Mouse (Mus musculus) granulocyte monocyte progenitor cell, adult 5-6 weeks (primary cell): Measurements from ENCODE around the gene Atf6. TPM values are rescaled to one million over a fixed set of nuclear protein-coding genes. Genes with fewer than 3 reads are reported as not detected.
A peak's percentile ranks its signal among the peaks of the same experiment; 100 is the strongest.

Experiments
- ATAC-seq: replicated peaks from 2 replicates; pipeline ENCODE4 v1.8.0; 2016; ENCODE audit warnings: mild to moderate bottlenecking, moderate TSS enrichment, inconsistent platforms; ENCODE audit not compliant: poor library complexity, severe bottlenecking
- total RNA-seq, 2 experiments: library from RNA; stranded (forward) in 1 of 2; stranded (reverse) in 1 of 2; fragments of 200-712, 200-1000 nt in 1 of 2; fragments of >200 nt in 1 of 2; fragmentation: Nextera tagmentation in 1 of 2; gene quantifications; 2 replicates each; pipeline ENCODE4 v1.2.3; 2014 to 2017

Gene Atf6
- total RNA-seq, 2 experiments from 2014 or later, result 27.1 to 27.5 TPM

DNA sequence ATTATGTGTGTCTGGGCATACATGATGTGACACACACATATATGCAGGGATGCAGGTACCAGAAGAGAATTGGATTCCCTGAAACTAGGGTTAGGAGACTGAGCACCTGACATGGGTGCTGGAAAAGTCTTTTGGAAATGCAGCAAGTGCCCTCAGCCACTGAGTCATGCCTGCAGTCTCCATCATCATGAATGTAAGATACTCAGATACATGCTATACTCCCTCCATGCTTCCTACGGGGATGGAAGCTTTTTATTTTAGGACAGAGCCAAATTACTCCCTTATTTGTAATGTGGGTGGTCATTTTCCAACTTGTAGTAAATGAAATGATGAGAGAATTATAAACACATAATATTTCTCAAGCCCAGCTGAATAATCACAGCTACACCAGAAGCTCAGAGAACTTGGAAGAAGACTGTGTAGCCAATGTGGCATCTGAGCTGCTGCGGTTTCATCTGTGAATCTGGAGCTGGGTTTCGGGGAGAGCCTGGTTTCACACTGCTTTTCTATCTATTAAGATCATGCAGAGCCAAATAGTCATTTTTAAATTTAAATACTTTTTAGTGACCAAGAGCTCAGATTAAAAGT lies 150.2 kb downstream of the Atf6 start:
- ATAC-seq, result no peak

DNA sequence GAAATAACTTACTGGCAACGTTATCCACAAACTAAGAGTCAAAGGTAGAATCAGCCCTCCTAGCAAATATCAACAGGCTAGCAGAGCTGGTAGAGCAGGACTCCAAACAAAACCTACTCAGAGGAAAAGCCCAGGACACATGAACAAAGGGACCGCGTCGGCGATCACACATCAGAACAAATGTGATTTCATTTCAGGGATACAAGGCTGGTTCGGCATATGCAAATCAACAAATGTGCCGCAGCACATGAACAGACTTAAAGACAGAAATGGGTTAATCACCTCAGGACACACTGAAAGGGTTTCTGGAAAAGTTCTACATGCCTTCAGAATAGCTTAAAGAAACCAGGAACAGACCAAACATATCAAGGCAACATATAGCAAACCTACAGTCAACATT lies 155.8 kb downstream of the Atf6 start:
- no peak for ATAC-seq

DNA sequence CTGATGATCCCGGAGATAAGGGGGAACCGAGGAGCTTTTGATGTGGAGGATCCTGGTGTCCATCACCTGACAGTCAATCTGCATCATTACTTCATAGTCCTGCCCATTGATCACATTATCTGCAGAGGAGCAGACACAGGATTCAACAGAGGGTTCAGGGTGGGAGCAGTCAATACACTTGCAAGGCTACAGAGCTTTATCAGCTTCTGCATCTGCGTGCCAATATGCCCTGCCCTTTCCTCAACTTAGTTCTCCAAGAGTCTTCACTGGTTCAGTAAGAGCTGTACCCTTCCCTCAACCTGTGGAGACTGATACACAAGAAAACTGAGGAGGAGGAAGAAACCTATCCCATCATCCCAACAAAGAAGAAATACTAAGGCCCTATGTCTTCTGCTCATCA lies 157.6 kb downstream of the Atf6 start:
- no peak for ATAC-seq

DNA sequence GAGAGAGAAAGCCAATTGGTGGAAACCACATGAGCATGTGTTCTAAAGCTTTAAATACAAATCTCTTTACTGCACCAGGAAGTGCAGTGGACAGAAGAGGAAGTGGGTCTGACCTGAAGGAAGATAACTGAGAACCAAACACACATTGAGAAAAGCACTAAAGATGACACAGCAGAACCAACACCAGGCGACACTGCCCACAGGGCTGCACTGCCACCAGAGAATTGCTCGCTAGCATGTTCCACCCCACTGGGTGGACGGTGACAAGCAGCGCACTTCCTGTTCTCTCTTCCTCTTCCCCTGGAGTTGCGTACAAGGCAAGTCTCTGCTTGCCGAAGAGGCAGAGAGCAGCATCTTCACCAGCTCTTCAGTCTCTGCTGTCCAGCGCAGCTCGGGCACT lies 158.1 kb downstream of the Atf6 start:
- ATAC-seq, result peak; percentile 97

DNA sequence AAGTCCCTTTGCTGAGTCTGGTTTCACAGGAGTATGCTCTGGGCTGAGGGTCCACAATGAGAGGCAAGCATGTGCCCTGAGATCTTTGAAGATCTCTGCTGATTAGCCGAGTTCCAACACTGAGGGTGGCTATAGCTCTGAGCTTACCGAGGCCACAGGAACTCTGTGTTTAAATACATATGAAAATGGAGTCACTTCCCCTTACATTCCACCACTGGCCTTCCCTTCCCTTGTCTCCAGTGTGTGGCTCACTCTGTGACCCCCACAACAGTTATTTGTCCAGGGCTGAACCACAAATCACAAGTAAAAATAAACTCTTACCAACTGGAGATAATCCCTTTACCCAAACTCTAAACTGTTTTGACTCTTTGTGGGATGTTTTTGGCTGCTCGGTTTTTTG lies 158.5 kb downstream of the Atf6 start:
- peak; percentile 65 for ATAC-seq

DNA sequence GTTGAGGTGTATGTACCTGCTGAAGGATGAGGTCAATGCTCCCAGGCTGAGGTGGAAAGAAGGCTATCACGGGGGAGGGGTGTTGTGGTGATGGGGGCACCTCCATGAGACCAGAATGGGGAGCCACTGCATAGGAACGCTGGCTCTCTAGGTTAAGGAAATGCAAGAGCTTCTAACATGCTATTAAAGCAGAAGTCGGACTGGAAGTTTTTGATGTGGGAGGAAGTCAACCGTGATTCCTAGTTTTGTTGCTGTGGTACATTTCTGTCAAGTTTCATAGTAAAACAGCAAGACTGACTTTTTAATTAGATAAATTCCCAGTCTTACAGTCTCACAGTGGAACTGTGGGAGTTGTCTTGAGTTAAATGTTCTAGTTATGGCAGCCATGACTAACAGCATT lies 161.5 kb downstream of the Atf6 start:
- no peak for ATAC-seq

DNA sequence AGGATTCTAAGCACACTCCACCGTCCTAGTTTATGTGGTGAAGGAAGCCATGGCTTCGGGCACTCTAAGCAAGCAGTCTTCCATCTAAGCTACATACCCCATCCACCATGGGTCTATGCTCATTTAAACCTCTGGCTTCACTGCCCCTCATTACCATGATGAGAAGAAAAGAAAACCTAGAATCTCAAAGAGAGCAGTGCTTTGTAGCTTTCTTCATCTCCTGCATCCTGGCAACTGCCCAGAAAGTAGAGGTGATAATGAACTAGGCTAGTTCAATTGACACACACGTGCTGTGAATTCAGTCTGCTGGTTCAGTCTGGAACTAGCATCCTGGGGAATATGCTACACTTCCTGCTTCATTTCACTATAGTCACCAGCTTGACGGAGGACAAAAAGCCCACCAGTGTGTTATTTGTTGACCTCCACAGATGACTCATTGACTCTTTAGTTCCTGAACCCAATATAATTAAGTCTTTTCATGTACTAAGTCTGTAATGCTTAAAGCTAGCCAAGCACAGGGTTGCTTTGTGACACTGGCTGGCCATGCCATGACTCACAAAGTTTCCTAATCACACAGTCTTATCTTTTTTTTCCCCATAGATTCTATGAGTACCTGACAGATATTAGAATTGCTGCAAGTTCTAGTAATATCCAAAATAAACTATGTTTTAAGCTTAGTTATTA lies 162.5 kb downstream of the Atf6 start:
- no peak for ATAC-seq

DNA sequence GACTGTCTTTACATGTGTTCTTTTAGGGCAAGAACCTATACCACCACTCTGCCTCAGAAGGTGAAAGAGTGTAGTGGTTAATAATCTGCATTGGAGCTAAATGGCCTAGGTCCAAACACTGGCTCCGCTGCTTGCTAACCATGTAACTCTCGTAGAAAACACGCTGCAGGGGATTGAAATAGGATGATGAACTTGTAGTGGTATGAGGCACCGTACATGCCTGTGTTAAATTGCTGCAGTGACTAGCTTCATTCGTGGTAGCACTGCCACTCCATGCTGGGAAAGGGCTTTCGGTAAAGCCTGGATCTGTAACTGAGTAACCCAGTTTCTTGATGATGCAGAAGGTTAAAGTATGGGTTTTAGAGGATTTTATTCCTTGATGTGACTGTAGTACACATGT lies 163.5 kb downstream of the Atf6 start:
- ATAC-seq, result no peak

DNA sequence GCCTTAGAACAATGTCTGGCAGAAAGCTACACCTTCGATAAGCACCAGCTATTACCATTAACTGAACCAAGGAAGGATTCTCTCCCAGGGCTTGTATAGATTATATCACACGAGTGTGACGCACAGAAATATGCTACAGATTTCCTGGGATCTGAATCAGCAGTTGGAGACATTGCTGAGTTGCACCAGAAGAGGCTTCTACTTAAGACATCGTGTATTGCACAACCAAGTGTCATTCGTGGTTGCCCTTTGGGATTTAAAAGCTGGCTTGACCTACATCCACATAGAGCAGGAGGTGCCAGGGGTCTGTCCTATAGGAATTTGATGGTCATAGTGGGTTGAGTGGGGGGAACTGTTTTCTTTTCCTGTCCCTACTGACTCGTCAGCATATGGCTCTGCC lies 164.6 kb downstream of the Atf6 start:
- peak; percentile 47 for ATAC-seq

DNA sequence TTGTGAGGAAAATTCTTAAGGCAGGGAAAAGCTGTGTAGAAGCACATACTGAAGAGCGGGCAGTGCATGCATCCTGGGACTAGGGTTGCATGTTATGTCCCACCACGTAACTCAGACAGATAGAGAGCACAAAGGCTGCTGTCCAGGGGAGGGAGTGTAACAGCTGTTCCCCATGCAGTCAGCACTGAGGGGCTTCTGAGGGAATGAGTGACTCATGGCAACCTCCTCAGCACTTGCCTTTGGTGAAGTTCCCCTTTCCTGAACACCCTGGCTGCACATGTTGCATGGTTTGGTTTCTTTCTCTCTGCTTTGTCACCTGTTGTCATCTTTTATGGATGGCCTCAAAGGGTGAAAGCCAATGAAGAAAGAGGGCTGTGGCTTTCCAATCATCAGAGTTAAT lies 165.3 kb downstream of the Atf6 start:
- peak; percentile 90 for ATAC-seq

DNA sequence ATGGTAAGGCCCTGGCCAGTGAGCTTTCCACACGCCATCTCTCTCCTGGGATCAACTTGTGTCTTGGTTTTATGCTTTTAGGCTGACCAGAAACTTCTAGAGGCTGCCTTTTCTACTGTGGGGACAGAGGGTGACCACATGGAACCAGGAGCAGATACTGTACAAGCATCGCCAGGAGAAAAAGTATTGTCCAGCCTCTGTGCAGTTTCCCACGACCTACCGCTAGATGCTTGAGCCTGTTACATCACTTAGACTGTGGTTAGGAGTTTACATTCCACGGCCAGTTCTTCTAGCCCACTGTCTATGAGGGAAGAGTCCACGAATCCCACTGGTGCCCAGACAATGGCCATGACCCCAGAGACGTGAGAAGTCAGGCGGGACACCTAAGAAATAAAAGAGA lies 166.0 kb downstream of the Atf6 start:
- 0 out of 2 replicates have a peak, but pooled peaks have one; percentile 13 for ATAC-seq

DNA sequence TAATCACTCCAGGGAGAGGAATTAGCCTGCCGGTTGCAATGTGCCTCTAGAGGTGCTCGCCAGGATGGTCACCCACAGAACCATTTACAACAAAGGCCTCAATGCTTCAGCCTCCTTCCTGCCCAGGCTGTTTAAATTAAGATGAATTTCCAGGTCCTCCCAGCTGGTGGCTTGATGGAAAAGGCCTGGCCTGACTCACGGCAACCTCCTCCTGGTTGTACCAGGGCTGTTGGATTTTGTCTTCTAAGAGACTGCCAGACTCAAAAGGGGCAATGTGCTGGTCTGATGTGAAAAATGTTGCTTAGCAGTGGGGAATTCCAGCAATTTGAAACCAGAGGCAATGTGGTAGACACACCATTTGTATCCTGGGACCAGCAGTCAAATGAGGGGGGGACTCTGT lies 166.4 kb downstream of the Atf6 start:
- ATAC-seq, result no peak

DNA sequence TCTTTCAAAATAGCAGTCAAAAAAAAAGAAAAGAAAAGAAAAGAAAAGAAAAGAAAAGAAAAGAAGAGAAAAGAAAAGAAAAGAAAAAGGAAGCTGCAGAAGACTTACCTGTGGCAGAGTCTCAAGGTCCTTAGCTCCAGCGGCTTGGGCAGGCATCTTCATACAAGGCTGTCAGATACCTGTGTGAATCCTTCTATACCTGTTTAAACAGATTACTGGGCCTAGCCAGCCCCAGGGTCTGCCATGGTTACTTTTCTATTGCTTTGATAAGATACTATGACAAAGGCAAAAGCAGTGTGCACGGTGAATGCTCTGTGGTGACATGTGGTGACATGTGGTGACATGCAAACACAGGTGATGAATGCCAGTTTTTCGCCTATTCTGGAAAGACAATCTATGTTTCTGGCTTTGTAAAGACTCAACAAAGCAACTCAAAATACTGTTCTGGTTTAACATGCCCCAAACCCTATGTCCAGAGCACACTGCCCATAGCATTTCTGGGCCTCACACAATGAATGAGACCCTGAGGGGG lies 167.0 kb downstream of the Atf6 start:
- no peak for ATAC-seq

DNA sequence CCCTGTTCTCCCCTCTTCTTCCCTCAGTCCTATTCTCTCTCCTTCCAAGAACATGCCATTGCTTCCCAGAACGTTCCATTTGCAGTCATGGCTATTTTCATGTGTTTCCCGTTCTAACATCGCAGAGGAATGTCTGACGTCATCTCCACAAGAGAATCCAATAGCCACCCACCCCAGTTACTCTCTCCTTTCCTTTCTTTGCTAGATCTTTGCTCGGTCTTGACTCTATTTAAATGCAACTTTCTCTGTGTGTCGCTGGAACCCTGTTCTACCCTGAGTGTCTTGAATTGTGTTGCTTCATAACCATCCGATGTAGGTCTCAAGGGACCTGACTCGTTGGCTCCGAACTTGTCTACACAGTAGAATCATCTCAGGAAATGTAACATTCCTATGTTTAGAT lies 168.0 kb downstream of the Atf6 start:
- ATAC-seq, result no peak

DNA sequence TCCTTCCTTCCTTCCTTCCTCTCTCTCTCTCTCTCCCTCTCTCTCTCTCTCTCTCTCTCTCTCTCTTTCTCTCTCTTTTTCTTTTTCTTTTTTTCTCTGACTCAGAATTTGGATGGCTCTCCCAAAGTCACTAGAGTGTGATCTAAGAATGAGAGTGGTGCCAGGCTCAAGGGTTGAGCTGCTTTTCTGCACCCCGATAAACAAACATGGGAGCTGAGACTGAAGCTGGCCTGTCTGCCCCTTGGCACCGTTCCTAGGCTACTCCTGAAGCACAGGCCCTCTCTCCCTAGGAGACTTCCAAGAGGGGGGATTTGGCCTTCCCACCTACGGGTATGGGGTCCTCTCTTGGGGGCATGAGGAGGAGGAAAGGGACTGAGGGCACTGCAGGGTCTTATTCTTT lies 168.8 kb downstream of the Atf6 start:
- no peak for ATAC-seq

DNA sequence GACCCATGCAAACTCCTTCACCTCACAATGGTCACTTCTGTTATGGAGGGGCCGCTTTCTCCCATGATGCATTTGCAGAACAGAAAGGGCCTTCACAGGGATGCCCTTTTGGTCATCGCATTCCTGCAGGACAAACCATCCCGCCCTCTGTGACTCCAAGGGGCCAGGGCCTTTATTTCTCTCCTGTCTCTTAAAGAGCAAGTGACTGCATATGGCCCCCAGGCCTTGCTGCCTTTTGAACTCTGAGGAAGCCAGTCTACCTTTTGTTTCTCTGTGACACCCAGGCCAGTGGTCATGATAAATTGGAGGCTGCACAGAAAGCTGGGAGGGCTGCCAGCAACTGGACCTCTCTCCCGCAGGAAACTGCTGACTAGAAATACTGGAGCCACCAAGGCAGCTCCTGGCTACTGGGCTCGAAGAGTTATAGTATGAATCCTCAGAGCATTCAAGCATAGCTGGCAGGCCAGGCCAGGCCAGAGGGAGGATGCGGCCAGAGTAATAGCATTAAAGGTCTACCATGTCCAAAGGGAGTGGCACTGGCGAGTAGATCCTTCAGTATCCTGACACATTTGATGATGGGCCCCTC lies 169.7 kb downstream of the Atf6 start:
- no peak for ATAC-seq

DNA sequence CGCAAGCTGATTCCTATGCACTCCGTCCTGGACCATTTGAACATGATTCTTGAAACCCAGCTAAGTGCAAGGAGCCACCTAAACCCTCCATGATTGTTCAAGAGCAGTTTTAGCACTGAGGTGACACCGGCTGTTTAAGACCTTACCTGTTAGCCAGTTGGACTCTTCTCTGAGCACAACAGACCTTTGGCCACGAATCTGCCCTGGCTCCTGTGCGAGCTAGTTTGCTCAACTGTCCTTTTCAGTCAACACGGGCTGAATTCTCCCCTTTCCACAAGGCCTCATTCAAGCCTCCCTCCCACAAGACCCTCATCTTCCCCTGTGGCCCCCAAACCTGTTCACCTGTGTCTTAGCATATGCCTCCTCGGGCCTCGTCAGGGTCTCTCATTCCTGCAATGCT lies 170.6 kb downstream of the Atf6 start:
- ATAC-seq, result no peak

DNA sequence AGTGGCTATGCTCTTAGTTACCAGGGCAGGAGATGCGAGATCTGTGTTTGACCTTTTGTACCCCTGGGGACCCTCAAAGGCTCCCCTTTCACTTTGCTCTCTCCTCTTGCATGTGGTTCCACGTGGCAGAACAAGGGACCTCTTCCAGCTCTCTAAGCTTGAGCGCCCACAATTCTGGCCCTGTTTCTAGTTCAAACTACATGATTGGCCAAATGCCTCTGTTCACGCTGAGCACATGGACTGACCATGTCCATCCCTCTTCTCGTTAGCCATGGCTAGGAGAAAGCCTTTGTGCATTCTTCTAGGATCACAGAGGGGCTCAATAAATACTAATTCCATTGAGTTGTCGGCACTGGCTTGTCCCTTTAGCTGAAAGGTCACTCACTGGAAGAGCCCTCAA lies 172.2 kb downstream of the Atf6 start:
- no peak for ATAC-seq

DNA sequence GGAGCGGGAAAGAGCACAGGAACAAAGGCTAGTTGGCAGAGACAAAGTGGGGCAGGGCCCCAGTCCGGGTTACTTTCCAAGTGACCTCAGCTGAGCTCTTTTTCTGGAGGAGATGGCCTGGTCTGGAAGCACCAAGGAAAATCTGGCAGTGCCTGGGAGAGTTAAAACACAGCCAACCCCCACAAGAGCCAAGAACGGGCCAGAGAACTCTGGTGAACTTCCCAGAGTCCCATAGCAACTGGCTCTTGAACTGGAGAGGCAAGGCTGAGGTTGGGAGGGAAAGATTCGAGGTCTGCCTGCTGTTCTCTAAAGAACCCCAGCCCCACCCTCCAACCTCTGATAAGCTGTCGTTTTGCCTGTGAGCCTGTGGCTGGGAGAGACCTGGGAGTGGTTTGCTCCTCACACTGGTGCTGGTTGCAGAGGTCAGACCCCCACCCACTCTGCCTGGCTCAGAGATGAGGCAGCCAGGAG lies 172.7 kb downstream of the Atf6 start:
- ATAC-seq, result no peak

DNA sequence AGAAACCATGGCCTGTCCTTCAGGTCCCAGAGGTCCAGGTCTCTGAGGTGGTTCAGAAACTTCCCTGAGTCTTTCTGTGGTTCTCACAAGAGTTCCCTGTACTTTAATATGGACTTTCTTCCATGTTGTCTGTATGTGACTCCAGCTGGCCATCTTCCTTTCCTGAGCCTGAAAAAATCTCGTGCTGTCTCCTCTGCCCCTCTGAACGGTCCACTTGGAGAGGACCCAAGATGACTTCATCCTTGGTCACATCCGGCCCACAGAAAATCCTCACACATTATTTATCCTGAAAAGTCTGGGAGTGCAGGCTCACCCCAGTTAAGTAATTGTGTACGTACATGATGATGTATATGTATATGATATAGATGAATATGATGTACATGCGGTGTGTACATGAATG lies 176.3 kb downstream of the Atf6 start:
- no peak for ATAC-seq

DNA sequence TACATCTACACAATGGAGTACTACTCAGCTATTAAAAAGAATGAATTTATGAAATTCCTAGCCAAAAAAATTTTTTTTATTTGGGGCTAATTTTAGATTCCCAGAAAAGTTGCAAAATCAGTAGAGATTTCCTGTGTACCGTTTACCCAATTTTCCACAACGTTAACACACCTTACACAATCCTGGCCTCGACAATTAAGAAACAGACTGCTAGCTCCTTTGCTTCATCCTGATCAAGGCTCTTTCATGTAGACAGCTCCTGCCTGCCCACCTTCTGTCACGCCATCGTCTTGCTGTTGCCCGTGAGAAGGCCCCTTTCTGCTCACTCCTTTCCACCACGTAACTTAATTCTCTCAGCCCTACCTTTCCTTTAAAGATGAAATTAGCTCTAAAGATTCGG lies 177.8 kb downstream of the Atf6 start:
- peak; percentile 91 for ATAC-seq

DNA sequence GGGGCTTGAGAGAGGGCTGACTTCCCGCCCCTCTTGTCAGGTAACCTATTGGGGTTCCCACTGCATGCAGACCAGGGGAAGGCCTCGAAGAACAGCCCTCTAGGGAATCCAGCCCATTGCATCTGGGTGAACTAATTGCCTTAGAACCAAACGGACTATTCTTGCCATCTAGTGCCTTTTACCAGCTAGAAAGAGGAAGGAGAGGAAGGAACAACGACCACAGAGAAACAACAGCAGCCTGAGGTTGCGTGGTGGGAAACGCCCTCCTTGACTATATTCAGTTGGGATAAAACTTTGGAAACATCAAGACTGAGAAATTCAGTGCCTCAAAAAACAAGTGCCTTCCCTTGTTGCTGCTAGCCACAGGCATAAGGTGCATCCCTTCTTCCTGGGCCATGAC lies 183.7 kb downstream of the Atf6 start:
- ATAC-seq, result peak; percentile 90
